Mouse (Mus musculus): ENCODE results near the gene 1700029J07Rik. TPM values are rescaled to one million over a fixed set of nuclear protein-coding genes. Genes with fewer than 3 reads are reported as not detected.

1700029J07Rik gene
- total RNA-seq (2021), result 1 to 10 TPM in 1 of 2 experiments, under 1 TPM in 1; 0.37 to 1.3 TPM
- long read RNA-seq, experiment 1, partial matches to known transcripts, result 0 of 1 reads
- long read RNA-seq, experiment 1, other reads (novel, unspliced or antisense), result 1 of 1 reads
- long read RNA-seq, experiment 2, result 0 reads

DNA sequence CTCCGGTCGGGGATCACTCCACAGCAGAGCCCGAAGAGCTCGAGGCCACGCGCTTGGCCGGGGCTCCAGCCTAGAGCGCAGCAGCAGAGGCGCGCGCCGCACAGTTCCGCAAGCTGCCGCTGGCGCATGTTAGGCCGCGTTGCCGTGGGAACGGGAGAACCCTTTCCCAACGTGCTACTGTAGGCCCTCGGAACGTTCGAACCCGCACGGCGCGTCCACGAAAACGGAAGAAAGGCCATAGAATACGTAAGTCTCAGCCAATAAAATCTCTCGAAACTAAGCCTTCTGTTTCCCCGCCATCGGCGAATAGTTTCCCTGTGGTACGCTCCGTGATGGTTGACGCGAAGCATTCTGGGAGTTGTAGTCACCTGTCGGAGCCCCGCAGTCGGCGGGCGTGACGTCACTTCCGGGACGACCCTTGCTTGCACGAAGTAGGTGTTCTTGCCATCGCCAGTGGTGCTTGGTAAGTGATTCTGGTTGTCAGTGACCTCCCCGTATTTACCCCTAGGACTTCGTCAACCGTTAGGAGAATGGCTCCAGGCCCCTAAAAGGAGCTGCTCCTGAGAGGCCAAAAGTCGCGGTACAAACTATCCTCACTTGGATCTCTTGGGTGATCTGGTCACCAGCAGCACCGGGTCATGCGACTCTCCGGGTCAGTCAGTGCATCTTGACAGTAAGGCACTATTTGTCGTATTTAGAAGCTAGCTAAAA, at the start of gene 1700029J07Rik, which contains the start of gene Ufsp2:
TSS of gene 1700029J07Rik (minus strand) at position 127 of the 711 bp plus-strand sequence.
TSS of gene Ufsp2 (plus strand) at position 403 of the 711 bp plus-strand sequence.
- DNase-seq, result peak; percentile 98

DNA sequence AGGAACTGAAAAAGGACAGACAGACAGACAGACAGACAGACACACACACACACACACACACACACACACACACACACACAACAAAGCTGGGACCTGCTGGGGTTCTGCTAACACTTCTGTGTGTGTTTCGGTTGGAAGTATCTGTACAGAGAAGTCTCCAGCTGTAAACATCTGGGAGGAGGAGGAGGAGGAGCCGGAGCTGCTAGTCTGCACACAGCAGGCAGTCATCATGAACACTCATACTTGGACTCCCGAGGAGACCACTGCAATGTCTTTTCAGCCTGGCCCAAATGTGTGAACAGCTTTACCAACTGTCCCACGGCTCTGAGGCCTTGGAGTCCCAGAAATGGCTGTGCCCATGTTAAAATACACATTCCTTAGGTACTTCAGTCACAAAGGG, 49.3 kb upstream of the 1700029J07Rik start:
- DNase-seq, result peak; percentile 25 to 35

DNA sequence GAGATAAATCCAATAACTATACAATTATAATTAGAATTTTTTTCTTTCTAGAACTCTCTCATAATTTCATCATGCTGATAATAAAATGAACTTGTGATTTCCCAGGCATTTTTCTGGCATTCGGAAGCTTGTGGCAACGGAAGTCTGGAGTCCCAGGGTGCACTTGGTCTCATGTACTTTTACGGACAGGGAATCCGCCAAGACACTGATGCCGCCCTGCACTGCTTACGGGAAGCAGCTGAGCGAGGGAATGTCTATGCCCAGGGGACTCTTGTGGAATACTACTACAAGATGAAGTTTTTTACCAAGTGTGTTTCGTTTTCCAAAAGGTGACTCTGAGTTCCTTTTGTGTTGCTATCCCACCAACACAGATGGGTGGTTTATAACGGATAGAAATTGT, 47.7 kb upstream of the 1700029J07Rik start:
- DNase-seq, result peak in 1 of 2 experiments; percentile 12

DNA sequence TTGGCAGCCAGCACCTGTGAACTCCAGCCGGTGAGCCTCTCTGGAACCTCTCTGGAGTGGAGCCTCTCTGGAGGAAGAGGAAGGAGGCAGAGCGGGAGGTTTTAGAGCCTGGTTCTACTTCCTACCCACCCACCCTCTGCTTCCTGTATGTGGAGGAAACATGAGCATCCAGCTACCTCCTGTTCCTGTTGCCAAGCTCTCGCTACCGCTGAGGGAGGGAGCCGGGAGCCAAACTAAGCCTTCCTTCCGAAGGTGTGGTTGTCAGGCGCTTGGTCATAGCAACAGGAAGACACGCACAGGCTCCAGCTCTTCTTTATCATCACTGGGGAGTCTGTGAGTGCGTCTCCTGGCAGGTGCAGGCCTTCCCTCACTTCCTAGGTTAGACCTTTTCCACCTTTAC, 47.2 kb upstream of the 1700029J07Rik start:
- peak; percentile 25 to 71 for DNase-seq

DNA sequence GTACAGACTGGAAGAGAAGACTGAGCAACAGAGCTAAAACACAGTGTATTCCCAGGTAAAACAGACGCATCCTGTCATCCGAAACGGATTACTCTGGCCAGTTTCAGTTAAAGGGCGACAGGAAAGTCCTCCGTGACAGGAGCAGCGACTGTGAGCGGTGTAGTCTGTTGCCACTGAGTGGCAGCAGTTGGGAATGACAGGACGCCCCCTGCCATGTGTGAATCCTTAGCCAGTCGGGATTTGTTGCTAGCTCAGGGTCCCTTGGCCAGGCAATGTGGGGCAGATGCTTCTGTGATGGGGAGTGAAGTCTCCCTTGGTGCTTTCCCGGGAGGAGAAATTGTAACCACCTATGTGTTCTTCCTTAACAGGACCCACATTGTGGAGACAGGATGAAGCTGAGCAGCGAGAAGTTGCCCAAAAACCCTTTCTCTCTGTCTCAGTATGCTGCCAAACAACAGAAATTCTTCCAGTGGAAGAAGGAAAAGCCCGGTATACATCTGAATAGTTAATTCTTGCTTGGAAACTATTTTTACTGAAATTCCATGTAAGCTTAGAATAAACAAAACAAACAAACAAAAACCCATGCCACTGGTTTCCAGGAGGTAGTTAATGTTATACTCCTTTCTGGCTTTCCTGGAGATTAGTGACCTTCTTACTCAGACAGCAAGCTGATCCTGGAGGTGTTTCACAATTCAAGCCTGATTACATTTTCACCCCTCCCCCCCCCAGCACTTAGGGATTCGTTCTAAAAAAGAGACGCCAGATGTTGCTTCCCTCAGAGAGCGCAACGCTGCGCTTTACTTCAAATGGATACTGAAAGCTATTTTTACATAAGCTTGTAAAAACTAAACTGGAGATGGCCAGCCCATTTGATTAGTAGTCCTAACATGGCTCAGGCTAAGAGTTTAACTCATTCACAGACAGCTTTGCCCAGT, 36.0 kb upstream of the 1700029J07Rik start:
- DNase-seq, result peak; percentile 31 to 54

DNA sequence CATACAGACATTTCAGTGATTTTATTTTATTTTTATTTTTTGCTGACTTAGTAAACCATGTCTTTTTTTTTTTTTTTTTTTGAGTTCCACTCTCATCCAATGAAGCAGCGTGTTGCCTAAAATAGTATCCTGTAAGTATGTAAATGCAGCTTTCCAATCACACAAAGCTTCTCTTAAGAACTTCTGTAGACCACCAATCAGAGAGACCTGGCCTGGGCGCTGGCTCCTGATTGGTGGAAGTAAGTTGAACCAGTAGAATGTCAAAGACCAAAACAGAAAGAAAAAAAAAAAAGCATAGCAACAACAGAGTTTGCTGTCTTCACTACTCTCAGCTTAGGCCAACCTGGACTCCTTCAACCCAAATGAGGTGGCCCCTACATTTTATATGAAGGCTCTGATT, 35.3 kb upstream of the 1700029J07Rik start:
- DNase-seq, result no peak

DNA sequence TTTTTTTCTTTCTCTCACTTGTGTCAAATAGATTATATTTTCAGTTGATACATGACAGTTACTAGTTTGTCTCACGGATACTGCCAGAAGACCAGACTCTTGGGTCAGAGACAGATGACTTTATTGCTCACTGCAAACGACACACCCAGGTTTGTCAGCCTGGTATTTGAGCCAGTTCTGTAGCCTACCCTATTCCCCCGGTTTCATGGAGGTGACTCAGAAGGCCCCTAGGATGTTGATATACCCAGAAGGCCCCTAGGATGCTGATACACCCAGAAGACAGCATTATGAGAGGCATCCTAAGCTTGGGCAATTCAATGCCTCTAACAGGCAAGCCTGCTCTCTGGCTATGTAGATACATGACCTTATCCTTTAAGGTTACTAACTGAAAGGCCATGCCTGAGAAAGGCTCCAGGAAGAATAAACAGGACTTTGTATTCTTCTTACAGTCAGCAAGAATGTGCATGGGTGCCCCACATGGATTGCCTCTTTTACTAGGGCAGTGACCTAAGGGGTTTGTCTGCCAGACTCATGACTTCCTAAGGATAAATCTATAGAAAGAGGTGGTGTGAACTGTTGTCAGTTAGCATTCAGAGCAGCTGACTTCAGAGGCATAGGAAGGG, 32.1 kb upstream of the 1700029J07Rik start:
- no peak for DNase-seq

DNA sequence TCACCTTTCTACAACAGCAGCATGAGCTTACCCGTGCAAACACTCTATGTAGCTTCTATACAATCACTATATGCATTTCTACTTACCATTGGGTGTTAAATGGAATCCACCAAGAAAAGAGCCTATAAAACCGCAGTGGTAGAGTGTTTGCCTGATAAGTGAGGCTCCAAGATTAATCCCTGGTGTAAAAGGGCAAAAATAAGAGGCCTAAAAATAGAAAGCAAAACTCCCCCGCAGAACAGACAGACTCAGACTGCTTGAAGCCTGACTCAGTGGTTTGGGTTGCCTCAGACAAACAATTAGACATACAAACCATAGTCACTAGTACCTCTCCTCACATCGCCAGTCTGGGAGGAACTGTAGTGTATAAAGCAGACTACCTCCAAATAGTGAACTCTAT, 30.5 kb upstream of the 1700029J07Rik start, which contains the start of gene Ankrd37:
TSS of gene Ankrd37 (minus strand) at position 112 of the 400 bp plus-strand sequence.
- peak in 1 of 2 experiments; percentile 14 for DNase-seq

DNA sequence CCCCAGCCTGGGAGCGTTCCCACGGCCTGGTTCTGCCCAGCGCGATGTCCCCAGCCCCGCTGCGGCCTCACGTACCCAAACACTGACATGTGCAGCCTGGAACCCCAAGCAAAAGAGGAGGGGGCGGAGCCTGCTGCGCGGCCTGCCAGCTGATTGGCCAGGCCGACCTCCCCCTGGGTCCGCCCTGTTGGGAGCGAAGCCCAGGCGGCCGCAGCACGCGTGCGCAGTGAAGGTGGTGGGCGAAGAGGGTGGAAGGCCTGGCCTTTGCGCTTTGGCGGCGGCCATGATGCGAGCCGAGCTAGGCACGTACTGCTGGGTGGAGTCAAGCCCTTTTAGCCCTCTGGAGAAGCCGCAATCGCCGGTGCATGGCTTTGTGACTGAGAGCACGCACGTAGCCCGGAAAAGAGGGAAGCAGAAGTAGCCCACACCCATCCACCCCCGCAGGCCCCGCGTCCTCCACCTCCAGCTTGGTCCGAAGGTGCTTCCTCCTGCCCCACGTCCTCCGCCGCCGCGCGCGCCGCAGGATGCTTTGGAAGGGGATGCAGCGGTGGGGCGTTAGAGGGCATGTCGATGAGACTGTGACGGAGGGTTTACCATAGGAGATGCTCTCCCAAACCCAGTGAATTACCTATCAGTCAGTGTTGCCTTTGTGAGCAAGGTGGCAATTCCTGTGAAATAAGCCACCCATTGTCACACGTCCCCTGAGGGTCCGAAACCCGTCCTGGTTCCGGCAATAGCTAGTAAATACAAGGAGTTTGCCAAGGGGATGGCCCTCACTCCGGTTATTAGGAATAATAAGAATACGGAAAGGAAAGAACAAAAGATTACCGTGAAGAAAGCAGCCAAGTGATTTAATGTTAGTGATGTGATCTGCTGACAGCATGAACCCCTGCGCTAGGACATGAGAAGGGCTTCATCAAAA, 25.0 kb upstream of the 1700029J07Rik start:
- peak; percentile 99 to 100 for DNase-seq

DNA sequence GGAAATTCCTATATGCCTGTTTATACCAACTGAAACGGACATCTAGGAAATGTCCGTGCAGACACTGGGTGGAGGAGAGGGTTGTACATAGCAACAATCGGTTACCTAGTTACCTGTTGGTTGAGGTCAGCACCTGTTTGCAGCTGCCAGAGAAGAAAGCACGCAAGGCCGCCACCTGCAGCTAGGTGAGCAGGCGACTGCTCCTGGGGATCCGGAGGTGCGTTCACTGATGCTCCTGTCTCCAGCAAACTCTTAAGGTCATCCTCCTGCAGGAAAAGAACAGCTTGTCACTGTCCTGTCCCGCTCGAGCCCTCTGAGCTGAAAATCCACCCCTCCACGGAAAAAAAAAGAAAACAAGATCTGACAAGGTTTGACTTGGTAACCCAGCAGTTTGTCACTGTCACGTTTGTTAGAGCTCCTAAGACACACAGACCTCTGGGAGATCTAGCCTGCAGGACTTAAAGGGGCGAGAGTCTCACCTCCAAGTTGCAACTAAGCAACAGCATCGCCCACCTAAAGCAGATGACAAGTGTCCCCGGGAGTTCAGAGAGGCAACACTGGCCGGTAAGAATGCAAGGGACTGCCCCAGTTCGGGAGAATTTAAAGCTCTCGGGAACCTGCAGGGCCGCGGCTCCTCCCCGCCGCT, 24.2 kb upstream of the 1700029J07Rik start, which contains the start of gene Lrp2bp:
TSS of gene Lrp2bp (plus strand) at position 166 of the 646 bp plus-strand sequence.
- peak in 1 of 2 experiments; percentile 22 for DNase-seq

DNA sequence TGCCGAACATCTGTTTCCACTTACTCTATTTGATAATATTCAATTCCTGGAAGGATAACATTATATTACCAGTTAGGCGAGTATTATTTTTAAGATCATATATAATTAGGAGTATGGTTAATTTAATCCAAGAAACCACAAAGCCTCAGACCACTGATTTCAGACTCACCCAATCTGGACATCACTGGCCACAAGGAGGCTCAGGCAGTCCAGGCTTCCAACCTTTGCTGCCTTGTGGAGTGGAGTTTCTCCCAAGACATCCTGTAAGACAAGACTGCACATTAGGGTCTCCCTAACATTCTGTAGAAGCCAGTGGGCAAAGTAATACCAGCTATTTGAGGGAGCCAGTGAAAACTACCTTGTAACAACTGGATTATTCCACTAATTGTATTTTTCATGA, 23.2 kb upstream of the 1700029J07Rik start:
- peak in 1 of 2 experiments; percentile 25 for DNase-seq

DNA sequence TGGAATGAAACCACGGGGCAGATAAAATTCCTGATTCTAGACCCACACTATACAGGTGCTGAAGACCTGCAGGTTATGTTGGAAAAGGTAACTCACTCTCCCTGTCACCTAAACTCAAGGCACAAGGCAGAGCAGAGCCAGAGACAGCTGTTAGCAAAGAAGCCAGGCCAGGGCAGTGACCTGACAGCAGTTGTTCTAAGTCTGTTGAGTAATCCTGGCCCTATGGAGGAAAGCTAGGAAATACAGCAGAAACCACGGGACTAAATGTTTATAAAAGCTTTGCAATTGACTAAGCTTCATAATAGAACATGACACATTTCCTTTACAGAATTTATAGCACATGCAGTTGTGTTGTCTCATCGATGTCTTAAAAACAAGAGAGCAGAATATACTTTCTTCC, 20.5 kb upstream of the 1700029J07Rik start:
- no peak for DNase-seq

DNA sequence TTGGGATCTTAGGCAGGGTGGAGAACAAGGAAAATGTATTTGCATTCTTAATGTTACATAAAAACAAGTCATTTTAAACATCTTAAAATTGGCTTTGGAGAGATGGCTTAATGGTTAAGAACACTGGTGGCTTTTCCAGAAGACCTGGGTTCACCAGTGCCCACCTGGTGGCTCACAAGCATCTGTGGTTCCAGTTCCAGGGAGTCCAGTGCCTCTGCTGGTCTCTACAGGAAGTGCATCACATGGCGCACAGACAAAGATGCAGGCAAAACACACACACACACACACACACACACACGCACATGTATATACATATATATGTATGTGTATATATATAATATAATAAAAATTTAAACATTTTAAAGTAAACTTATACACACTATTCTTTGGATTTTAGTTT, 19.1 kb upstream of the 1700029J07Rik start:
- DNase-seq, result no peak

DNA sequence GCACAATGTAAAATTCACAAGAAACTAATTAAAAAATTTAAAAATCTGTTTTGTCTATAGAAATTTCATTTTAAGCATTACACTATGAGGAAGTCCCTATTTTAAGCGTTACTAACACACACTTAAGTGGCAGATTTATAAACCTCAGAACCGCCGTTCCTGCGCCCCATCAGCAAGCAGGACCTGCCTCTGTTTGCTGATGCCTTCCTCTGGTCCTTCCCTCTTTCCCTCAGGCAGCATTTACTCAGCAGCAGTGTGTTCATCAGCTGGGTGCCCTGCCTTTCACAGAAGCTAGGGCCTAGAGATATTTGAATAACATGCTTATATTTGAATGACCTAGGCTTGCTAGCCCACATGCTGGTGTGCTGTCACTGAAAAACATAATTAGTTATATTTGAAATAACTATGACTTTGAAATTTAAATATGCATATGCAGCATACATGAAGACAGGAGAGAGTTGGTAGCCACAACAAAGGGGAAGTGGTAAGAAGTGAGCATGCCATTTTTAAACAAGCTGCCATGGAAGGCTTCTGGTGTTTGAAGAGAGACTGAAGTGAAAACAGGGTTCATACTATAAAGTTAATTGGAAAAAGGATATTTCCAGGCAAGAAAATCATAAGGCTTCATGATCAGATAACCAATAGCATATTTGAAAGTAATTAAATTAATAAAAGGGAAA, 15.7 kb upstream of the 1700029J07Rik start:
- no peak for DNase-seq

DNA sequence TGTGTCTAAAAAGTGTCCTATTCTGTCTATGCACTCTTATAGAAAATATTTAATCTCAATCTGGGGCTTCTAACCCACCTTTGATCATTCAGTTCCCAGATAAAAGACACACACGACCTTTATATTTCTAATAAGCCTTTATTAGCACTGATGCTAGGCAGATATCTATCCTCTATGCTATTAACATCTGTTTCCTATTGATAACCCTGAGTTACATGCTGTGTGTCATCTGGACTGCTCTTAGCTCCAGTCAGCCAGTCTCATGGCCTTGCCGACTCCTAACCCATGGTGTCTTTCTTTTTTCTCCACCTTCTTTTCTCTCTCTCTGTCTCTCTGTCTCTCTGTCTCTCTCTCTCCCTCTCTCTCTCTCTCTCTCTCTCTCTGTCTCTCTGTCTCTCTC, 13.1 kb upstream of the 1700029J07Rik start:
- no peak for DNase-seq

DNA sequence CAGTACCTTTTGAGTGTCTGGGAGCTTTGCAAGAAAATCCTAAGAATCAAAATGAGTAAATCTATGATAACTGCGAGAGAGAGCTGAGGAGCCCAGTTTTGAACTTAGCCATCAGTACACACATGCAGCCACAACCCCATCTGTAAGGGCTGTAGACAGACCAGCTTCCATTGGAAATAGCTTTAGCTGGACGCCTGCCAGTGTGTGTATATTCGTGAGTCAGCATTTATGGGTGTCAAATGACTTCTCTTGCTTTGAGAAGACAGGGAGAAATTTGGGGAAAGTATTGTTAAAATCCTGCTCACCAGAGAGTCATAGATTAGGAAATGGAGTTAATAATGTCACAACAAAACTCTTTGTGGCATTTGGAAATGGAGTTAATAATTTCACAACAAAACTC, 11.6 kb upstream of the 1700029J07Rik start:
- DNase-seq, result no peak

DNA sequence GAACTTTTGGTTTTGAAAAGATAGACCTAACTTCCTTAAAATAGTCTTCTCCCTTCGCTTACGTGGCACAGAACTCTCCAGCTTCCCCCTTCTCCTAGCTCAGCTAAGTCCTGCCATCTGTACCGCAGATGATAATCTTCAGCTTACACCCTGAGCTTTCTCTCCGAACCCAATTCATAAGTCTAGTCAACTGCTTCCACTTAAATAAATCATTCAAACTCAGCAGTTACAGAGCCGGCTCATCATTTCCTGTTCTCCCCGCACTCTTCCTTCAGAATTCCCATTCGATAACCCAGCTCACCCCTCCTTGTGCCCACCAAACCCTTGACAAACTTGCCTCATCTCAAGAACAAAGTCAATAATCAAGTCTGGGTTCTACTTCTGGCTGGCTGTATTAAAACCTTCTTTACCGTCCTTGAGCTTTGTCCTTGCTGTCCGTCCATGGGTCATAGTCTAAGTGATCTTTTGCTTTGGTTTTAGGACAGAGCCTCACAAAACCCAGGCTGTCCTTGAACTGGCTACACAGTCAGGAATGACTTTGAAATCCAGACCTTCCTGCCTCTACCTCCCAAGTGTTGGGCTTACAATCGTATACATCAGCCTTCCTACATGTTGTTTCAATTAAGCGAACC, 901 bp upstream of the 1700029J07Rik start:
- no peak for DNase-seq

DNA sequence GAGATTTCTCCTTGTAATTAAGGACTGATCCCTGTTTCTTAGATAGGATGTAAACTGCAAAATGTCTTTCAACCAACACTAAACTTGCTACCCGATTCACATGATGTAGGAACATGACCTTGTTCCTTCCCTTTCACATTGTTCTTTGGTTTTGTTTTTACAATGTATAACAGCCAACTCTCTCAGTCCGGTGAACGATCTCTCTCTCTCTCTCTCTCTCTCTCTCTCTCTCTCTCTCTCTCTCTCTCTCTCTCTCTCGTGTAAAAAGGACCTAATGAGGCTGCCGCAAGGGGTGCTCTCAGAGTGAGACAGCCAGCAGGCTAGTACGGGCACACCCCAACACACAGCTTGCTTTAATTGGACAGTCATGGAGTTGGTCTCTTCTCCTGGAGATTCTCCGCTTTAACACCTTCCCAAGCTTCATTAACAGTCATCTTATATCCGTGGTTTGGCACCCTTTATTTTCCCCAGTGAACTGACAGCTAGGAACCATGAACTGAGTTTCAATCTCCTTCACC, 1.0 kb downstream of the 1700029J07Rik start:
- DNase-seq, result no peak

DNA sequence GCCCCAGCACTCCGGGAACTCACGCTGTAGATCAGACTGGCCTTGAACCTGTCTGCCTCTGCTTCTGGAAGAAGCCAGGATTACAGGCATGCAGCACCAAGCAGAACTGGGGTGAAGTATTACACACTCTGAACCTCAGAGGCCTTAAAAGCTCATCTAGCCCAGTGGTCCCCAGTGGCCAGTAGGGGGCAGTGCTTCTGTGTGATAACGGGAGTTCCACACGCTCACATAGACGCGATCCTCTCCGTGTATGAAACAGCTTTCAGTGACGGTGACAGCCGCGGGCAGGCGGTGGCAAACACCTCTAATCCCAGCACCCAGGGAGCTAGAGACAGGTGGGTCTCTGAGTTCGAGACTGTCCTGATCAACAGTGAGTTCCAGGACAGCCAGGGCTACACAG, 4.2 kb downstream of the 1700029J07Rik start:
- no peak for DNase-seq
